Mouse (Mus musculus) urinary bladder, postnatal 25 days (tissue): ENCODE data around the gene Ndufa5.

Experiments used
- DNase-seq: peaks from one replicate; pipeline ENCODE4 v3.0.0; 2022; ENCODE audit warnings: low spot score

Ndufa5 gene

GRCm38 (mm10) chr6:24525705-24526104 is 2.1 kb downstream of the Ndufa5 start:
- DNase-seq, result no peak

DNA sequence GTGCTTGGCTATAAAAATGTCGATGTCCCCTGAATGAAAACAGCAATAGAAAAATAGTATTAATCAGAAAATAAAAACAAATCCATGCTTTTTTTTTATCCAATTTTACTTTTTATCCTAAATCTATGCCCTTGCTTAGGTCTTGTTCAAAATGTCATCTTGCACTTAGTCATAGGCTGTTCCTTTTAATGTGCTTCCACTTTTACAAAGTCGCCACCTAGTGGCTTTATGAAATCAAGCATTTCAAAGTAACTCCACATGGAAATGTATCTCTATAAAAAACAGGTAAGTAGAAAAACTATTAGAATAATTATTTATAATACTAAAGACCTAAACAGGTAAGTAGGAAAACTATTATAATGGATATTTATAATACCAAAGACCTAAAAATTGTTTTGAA is 11.6 kb downstream of the Ndufa5 start:
- no peak for DNase-seq

GRCm38 (mm10) chr6:24514552-24515284 is 13.1 kb downstream of the Ndufa5 start, which contains the start of gene Iqub:
Gene Iqub, minus strand, starts transcription at chr6:24515067.
- peak; percentile 15 for DNase-seq

GRCm38 (mm10) chr6:24504141-24504540 is 23.7 kb downstream of the Ndufa5 start:
- no peak for DNase-seq

GRCm38 (mm10) chr6:24490341-24490740 is 37.5 kb downstream of the Ndufa5 start:
- no peak for DNase-seq

DNA sequence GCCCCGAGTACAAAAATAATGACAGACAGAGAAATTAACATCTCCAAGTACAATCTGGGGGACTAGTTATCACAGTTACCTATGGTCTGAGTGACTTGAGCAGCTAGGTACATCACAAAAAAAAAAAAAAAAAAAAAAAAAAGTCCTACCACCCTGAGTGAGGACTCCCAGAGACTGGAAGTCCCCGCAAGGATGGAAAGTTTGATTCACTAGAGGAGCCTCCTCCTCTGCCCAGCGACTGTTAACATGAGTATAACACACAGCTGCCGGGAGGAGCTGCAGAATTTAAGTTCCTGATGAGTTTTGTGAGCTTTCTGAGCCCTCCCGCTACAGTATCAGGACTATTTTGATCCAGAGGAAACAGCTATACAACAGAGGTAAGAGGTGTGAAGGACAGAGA is 41.3 kb downstream of the Ndufa5 start:
- no peak for DNase-seq

DNA sequence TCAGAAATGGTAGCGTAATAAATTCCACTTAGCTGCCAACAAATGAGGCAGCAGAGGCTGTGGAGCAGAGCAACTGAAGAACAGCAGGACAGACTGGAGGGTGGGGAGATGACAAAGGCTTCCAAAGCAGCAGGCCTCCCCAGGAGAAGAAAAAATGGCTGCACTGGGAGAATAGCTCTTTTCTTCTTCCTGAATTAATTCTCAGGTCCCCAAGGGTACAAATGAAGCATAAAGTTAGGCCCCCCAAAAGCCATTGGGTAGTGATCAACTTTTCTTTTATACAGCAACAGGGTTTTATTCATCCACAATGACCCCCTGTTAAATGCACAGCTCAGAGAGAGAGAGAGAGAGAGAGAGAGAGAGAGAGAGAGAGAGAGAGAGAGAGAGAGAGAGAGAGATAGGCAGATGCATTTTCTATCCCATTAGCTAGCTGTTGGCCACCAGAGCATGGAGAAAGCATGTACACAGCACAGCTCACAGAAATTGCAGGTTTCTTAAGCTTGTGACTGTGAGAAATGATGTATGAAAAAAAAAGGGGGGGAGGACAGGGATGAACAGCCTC is 57.2 kb downstream of the Ndufa5 start:
- no peak for DNase-seq

DNA sequence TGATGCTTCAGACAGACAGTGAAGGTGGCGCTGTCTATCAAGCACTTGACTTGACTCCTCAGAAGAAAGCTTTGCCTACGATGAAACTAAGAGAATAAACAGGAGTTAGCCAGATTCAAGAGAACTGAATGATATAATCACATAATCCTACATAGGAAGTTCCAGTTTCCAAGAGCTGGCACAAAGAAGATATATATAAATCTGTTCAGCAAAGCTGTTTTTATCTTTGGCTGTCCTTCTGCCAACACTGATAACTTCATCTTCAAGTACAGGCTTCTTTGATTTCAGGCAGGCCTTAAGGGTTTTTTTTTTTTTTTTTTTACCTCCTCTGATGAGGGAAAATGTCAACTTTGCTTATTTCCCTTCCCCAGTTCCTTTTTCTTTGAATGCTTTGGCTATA is 57.7 kb downstream of the Ndufa5 start:
- no peak for DNase-seq
